Mouse (Mus musculus): Measurements from ENCODE around the gene Nat8f2. TPM values are rescaled to one million over a fixed set of nuclear protein-coding genes. Genes with fewer than 3 reads are reported as not detected.

The Nat8f2 gene
- 0.06 and 0.13 TPM in 2 replicates for polyA plus RNA-seq (2012; rRNA removed)

GRCm38 (mm10) chr6:85869006-85869405, at the start of gene Nat8f2:
Nat8f2 (minus strand) TSS chr6:85869158.

DNA sequence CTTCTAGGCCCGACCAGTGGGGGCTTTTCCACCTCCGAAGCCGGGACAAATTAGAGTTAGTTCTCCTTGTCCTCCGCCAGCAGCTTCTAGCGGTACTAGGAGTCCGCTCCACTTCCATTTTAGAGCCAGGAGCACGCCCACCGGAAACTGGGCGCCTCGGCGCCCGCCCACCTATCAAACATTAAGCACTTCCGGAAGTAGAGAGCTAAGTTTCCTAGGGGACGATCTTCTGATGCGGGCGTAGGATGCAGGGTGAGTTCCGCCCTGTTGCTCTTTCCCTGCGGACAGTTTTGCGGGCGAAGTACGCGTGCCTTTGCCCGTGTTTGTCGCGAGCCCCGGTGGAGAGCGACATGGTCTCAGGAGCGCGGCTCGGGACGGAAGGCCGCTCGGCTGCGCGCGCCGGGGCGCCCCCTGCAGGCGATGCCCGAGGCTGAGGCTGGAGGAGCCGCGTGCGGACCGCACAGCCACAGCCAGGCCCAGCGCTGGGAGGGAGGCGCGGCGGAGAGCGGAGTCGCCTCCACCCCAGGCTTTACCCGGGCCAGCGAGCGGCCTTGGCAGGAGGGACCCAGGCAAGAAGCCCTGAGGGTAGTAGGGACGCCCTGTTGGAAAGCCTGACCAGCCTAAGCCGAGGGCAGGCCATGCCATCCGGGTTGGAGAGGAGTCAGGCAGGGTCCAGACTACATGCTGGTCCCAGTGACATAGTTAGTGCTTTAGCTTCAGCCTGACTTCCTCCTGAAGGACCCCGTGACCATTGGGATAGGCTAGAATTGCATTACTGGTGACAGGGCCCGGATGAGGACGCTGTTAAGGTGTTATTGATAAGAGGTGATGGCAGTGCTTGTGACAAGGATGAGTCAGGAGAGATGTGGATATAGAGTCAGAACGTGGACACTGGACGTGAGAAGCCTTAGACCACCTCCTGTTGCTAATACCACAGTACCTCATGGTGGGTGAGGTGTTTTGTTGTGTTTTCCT, 46.9 kb upstream of the Nat8f2 start, which contains the start of gene Nat8f1:
Gene Nat8f1 (minus strand): TSS at position 149 of the 975 bp plus-strand sequence.

DNA sequence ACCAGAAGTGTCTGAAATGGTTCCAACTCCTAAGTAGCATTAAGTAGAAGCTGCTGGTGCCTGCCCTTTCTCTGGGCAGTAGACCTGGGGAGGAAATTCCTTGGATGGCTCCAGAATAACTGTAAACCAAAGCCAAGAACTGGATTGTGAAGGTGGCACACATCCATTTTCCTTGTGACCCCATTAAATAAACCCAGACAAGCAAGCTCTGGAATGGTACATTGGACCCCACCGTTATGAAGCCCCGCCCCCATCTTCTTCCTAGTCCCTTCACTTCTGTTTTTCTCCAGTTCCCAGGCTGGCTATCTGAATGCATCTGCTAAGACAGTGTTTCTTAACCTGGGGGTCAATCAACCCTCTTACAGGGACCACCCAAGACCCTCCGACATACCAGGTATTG, 42.6 kb upstream of the Nat8f2 start, which contains the start of gene Tprkb:
Gene Tprkb (plus strand): TSS at position 279 of the 400 bp plus-strand sequence.

DNA sequence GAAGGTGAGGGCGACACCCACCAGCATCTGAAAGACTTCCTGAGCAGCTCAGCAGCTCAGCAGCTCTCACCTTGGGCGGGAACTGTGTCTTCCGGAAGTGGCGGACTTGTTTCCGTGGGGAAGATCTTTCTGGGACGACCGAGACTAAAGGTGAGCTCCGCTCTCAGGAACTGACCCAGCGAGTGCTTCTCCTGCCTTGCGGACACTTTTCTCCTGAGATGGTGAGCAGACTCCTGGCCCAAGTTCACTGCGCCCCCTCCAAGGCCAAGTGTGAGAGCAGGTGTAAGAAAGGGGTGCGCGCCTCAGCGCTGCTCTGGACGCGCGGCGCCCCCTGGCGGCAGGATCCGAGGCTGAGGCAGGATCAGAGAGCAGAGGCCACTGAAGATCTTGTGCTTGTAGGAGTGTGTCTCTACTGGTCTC, 35.7 kb upstream of the Nat8f2 start, which contains the start of gene Nat8f4:
Gene Nat8f4 (minus strand): TSS at position 243 of the 420 bp plus-strand sequence.

DNA sequence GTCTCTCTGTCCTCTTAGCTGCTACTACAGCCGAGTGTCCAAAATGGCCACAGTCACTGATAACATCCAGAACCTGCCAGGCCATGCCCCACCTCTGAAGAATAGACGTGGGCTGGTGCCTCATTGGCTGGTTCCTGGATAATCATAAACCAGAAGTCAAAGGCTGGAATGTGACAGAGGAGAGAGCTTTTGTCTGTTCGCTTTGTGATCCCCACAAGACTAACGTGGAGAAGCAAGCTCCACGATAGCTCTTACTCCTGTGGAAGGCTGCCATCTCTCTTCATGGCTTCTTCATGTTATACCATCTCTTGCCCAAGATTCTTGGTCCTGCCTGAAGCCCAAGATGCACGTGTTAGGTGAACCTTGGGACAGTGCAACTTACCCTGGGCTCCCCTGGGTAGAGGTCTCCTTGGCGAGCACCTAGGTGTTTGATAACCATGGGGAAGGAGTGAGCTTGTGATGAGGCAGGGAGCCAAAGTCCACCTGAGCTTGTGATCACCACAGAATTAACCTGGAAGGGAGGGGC, 37.1 kb downstream of the Nat8f2 start, which contains the start of gene Nat8:
Gene Nat8 (minus strand): TSS at position 287 of the 526 bp plus-strand sequence.

DNA sequence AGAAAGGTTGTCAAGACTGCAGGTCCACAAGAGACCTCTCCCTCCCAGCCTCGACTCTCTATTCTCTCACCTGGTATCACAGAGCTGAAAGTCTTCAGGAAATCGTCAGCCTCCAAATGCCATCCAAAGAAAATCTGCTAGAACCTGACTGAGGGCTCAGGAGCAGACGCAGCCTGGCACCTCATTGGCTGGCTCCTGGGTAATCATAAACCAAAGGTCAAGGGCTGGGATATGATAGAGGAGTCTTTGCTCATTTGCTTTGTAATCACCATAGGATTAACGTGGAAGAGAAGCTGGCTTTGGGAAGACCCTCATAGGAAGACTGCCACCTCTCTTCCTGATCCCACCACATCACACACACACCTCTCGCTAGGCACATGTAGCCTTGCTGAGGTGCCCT, 48.1 kb downstream of the Nat8f2 start, which contains the start of the genes Nat8f6 and Nat8f5:
Gene Nat8f6 (minus strand): TSS at position 118 of the 400 bp plus-strand sequence.
Gene Nat8f5 (minus strand): TSS at position 136 of the 400 bp plus-strand sequence.

Other genes starting within 250 kb of the Nat8f2 start
- 0.66 and 1.1 TPM in 2 replicates for gene Nat8f7, start 156.0 kb downstream of the Nat8f2 start, polyA plus RNA-seq (2012; rRNA removed)
- 0.91 and 1.1 TPM in 2 replicates for gene Nat8f3, start 103.4 kb downstream of the Nat8f2 start, polyA plus RNA-seq (2012; rRNA removed)
- 0.29 and 0.39 TPM in 2 replicates for gene Nat8f6, start 48.2 kb downstream of the Nat8f2 start, polyA plus RNA-seq (2012; rRNA removed)
- gene Nat8f5, start 48.2 kb downstream of the Nat8f2 start, polyA plus RNA-seq (2012; rRNA removed) = 0.20 and 0.23 TPM in 2 replicates
- 0.27 and 0.46 TPM in 2 replicates for gene Nat8, start 37.1 kb downstream of the Nat8f2 start, polyA plus RNA-seq (2012; rRNA removed)
- 3.9 and 5.7 TPM in 2 replicates for gene Nat8f4, start 35.7 kb upstream of the Nat8f2 start, polyA plus RNA-seq (2012; rRNA removed)
- gene Tprkb, start 42.7 kb upstream of the Nat8f2 start, polyA plus RNA-seq (2012; rRNA removed) = 6.7 and 6.9 TPM in 2 replicates
- 4.8 and 8.5 TPM in 2 replicates for gene Nat8f1, start 46.5 kb upstream of the Nat8f2 start, polyA plus RNA-seq (2012; rRNA removed)
- 35.3 and 39.8 TPM in 2 replicates for gene Dusp11, start 92.5 kb upstream of the Nat8f2 start, polyA plus RNA-seq (2012; rRNA removed)
- gene Figla, start 147.0 kb upstream of the Nat8f2 start, polyA plus RNA-seq (2012; rRNA removed) = not detected in 2 replicates
- gene Add2, start 159.5 kb upstream of the Nat8f2 start, polyA plus RNA-seq (2012; rRNA removed) = 0.68 and 1.3 TPM in 2 replicates